ENCODE assay signal across 8 mouse cellular contexts in the genomic region with DNA sequence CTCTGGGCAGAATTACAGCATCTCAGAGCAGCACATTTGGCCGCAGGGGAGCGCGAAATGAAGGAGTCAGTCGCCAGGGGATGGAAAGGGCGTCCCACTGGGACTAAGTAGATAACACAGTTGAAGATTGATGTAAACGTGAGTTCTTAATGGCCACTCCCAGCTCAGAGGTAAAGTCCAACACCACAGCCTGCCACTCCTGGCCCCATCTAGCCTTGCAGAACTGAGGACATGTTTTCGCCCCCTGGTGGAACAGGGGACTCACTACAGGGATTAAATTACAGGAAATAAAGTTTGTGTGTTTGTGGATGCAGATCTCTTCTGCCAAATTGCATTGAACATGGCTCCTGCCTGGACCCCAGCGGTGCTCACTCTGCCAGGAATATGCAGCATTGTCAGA.
DNase-seq lines count a peak whose midpoint lies in the region; ATAC-seq and TF ChIP-seq lines count a peak whose summit lies in the region.

No protein-coding gene starts in this region.

- H3K4me1 ChIP-seq in ES-E14 (ENCODE audit: control insufficient read depth in 2 of 2, insufficient read depth in 2 of 2, low read length in 2 of 2, poor library complexity in 1 of 2): peaks cover 0 to 3% of the 10 kb centered on the region in 2 experiments; a peak in 2 of 4 replicates

- H3K36me3 ChIP-seq in ES-E14 (ENCODE audit: control insufficient read depth, insufficient read depth, low read length, poor library complexity, severe bottlenecking): no peaks in the 10 kb centered on the region

- H3K9me3 ChIP-seq in ES-E14 (ENCODE audit: control insufficient read depth, insufficient read depth, low read depth, low read length): no peaks in the 10 kb centered on the region

- in situ Hi-C loops in ES-E14 (cut with MboI; ENCODE audit: low sequenced_read_pairs in 2 of 2, unreplicated experiment in 2 of 2): loop anchor here (5.0 to 25.0 kb wide), 2 partner anchors 196 to 206 kb away; no protein-coding TSS in a partner anchor

- DNase-seq in heart, postnatal 10 days: peak; percentile 12 to 41
- no peak for DNase-seq in heart, adult 8-10 months (ENCODE audit: low spot score)
- DNase-seq in 3134 (ENCODE audit: extremely low read depth, insufficient read length, low spot score): peak; percentile 10
- DNase-seq in ES-E14 (ENCODE audit: low read depth, low spot score): peak; percentile 55
- no peak for DNase-seq in ovary, postnatal 36 days (ENCODE audit: low spot score)
- DNase-seq in heart, adult 9 months (ENCODE audit: low spot score in 2 of 2): no peak

- H3K27ac ChIP-seq in ES-E14 (ENCODE audit: insufficient read depth, low read depth, low read length, poor library complexity, severe bottlenecking): no peak overlapping the region

- 0 out of 2 replicates have a peak overlapping the region, but pooled peaks have one; percentile 50 for H3K9ac ChIP-seq in ES-E14 (ENCODE audit: insufficient read depth, low read depth, low read length, poor library complexity, severe bottlenecking)

- peak overlapping the region; percentile 16 to 31; a peak in 1 of 4 replicates for H3K4me3 ChIP-seq in ES-E14 (ENCODE audit: insufficient read depth in 1 of 2, low read depth in 1 of 2, low read length in 2 of 2, poor library complexity in 1 of 2, severe bottlenecking in 1 of 2)

- intact Hi-C loops in heart, postnatal 10 days (cut with DNase I): loop anchor here (1.0 to 5.0 kb wide), 2 partner anchors 64 to 481 kb away; no protein-coding TSS in a partner anchor

- ATAC-seq in hematopoietic stem cell, adult 5-6 weeks (replicated peaks in 1 of 2; ENCODE audit: insufficient read depth in 1 of 2, low FRiP score in 2 of 2, low TSS enrichment in 1 of 2, low read depth in 1 of 2, poor library complexity in 2 of 2, severe bottlenecking in 2 of 2): peak; percentile 22 to 37; a peak in 2 of 4 replicates
- ATAC-seq in megakaryocyte progenitor cell, adult 5-6 weeks (replicated peaks; ENCODE audit: poor library complexity): peak; percentile 71

TF ChIP-seq in ES-E14, 5 proteins besides CTCF, POLR2A, EP300 and RAD21:
- no peak for TF ChIP-seq MAFK (IDR thresholded peaks at IDR 0.05; ENCODE audit: insufficient read depth, low read depth, low read length)
- TF ChIP-seq CHD2 (IDR thresholded peaks at IDR 0.05; ENCODE audit: low read depth, low read length): no peak
TF ChIP-seq in ES-E14: peak in this region for 0.

Comparison
In these comparisons a context has a peak if more than half of its experiments do, and no peak if none do; other contexts are left out.
1. DNase-seq: peak in heart, postnatal 10 days (2 of 2), 3134 (single experiment) and ES-E14 (single experiment); none in heart, adult 8-10 months (single experiment), ovary, postnatal 36 days (single experiment) and heart, adult 9 months (0 of 2).